Mouse (Mus musculus) kidney, postnatal 4 days (tissue): ENCODE data around the gene Adora2a.
"Not testable (repeated sequence)": the region's sequence is repeated elsewhere in the genome, so short reads cannot be mapped to it uniquely, and the experiment has no call there.

Source experiments
- DNase-seq, 2 experiments: peaks; one replicate each; pipeline ENCODE4 v3.0.0; 2021; ENCODE audit warnings: mixed read lengths in 2 of 2

The Adora2a gene

DNA sequence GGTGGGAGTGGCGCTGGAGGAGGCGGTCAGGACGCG, at the start of gene Adora2a:
Adora2a (plus strand) TSS at position 6 of the 36 bp plus-strand sequence.
- DNase-seq, result no peak

DNA sequence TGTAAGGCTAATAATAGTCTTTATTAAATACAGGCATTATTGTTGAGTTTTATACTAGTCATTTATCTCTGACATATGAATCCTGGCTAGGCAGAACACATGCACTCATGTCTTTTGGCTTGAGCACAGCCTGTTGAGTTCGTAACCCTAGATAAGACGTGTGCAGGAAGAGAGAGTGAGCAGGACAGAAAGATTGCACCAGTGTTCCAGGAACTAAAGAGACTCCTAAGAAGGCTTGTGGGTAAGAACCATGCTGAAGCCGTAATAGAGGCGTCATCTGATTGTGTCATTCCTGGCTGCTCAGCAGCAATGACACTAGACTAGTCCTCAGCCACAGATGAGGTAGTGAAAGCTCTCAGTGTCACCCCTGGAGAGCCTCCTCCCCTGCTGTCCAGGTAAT, 43.7 kb upstream of the Adora2a start:
- DNase-seq, result no peak

DNA sequence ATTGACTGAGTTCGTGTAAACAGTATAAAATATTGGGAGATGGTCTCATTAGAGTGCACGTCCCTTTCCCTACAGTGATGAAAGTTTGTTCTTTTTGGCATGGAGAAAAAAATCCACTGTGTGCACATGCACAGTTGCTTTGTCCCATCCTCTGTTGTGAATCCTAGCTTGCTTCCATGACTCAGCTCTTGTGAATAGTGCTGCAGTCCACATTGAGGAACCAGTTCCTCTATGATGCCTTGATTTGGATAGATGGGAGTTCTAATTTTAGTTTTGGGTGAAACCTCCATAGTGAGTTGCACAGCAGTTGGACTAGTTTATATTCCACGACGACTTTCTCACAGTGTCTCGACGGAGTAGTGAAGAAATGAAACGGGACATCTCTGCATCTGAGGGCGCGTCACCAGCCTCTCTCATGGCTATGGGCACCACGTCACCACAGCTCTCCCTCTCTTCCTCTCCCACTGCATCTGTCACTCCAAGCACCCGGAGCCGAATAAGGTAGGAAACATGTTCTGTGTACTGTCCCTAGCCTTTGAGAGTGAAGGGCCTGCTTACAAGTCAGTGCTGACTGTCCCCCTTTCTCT, 40.2 kb upstream of the Adora2a start:
- DNase-seq, result no peak

DNA sequence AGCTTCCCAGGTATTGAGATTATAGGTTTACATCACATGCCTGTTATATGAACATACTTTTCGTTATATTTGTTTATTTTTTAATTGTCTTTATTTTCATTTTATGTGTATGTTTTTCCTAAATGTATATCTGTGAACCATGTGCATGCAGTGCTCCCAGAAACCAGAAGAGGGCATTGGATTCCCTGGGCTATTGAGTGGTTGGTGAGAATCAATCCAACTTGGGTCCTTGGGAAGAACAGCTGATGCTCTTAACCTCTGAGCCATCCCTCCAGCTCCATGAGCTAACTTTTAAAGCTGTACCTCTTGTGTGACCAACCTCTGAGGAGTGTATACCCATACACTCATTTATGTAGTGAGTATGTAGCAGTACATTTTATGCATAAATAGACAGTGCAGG, 39.2 kb upstream of the Adora2a start:
- peak; percentile 43 to 54 for DNase-seq

DNA sequence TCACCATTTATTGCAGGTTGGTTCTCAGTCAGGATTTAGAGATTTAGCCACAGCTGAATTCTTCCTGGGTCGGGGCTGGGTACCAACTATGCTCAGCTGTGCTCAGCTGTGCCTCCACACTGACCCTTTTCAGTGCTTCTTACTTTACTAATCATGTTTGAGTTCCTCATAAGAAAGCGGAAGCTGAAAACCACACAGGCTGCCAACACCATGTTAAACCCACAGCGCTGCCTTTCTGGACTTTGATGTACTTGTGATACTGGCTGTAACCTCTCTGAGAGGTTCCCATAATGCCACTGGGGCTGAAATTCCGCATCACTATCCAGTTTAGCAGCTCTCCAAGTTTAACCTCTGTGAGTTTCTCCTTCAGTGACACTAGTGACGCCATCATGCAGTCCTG, 34.0 kb upstream of the Adora2a start:
- no peak for DNase-seq

DNA sequence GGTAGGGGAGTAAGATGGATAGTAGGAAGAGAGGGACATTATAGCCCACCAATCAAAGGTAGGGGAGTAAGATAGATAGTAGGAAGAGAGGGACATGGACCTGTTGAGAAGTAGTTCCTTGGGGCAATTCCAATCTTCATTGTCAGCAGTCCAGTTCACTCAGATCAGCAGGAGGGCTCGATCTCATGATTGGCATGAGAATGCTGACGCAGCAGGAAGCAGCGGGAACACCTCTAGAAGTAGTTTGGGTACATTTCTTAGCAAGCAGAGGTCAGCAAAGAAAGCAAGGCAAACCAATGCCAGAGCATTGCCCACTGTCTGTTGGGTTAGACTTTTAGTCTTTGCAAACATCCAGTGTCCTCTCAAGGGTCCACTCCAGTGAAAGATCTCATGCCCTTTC, 32.9 kb upstream of the Adora2a start:
- DNase-seq, result no peak

DNA sequence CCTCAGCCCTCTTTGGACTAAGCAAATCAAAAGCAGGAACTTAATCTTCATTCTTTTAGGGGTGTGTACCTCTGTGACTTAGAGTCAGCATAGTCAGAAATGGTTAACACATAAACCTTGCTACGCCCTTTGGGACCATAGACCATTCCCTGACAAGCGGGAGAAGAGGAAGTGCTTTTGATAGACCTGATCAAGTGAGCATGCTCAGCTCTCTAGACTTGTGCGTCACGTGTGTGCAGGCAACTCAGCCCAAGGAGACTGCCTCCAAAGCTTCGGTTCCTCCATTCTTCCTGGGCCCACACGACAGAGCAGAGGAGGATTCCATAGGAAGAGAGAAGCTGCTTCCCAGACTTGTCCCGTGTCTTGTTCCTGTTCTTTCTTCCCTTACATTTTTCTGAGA, 28.1 kb upstream of the Adora2a start:
- DNase-seq, result no peak

DNA sequence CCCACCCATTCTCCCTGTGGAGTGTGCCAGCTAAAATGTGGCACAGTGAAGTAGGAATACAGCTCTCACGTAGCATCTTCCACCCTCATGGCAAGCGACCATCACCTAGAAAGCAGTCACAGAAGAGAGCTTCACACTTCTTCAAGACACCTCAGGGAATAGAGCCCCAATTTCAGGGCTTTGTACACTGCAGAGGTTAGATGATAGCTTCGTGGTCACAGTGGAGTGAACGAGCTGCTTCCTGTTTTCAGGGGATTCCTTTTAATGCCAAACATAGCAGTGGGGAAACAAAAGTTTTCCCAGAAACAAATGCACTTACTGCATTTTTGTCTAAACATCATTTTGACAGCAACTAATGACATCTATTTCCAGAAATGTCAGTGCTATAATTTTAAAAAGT, 27.3 kb upstream of the Adora2a start:
- DNase-seq, result no peak

DNA sequence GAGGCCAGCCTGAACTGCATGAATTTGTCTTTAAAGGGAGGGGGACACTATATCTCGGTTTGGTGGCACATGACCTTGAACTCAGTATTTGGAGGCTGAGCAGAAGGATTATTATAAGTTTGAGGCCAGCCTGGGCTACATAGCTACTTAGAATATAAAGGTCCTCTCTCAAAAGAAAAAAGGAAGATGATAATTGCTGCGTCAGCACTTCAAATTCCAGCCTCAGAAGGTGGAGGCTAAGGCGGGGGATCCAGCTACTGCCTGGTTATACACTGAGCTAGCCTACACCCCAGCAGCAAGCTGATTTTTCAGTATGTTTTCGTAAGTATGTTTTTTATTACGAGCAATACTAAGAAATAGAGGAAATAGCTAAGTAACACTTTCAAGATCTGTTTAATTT, 26.0 kb upstream of the Adora2a start:
- no peak for DNase-seq

DNA sequence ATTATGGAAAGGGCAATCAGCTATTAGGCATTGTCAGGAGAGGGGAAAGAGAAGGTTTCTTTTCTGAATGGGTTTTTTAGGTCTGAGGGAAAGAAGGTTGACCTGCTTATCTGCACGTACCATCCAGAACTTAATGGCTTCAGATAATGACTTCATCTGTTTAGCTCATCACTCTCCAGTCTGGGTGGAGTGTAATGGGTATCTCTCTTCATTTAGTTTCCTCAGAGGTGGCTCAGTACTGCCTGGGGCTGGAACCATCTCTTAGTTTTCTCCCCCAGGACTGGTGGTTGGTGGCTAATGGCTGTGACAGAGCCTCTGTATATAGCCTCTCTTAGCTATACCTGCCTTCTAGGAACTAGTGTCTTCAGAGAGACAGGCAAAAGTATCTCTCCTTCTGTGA, 25.3 kb upstream of the Adora2a start:
- no peak for DNase-seq

DNA sequence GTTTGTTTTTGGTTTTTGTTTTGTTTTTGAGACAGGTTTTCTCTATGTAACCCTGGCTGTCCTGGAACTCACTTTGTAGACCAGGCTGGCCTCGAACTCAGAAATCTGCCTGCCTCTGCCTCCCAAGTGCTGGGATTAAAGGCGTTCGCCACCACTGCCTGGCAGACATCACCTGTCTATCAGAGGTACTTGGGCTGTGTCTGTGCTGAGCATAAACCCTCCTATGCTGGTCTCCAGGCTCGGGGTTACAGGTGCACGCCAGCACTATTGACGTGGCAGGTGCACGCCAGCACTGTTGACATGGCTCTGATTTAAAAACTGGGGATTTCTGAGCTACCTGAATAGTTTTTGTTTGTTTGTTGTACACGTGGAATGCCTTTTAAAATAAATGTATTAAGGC, 24.5 kb upstream of the Adora2a start:
- DNase-seq, result not testable (repeated sequence)

DNA sequence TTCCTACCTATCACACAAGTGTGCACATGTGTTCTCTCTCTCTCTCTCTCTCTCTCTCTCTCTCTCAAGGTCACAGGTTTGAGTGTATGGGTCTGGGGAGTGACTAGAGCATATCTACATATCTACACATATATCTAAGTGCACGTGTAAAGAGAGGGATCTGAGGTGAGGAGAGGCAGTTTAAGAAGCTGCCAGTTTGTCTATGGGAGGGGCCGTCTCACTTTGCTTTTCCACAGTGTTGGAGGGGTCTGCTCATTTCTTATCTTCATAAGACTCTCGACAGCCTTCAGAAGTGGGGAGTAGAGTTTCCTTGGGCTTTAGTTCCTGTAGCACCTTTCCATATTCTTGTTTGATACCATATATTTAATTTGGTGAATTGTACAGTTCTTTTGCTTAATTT, 23.4 kb upstream of the Adora2a start:
- DNase-seq, result no peak

DNA sequence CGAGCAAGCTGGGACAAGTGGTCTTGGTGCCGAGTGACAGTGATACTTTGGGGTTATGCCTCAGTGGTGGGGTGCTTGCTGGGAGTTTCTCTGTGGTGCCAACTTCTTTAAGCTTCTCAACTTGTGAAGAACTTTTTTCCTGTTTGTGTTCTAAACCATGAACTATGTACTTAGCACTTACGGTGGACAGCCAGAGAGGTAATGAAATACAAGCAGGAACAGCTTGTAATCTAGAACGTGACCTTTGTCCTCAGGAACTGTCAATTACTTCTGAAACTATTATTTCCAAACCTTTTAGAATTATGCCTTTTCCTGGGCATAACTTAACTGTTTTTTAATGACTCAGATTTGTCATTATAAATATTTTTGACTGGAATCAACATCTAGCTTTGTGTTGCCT, 22.3 kb upstream of the Adora2a start:
- DNase-seq, result no peak

DNA sequence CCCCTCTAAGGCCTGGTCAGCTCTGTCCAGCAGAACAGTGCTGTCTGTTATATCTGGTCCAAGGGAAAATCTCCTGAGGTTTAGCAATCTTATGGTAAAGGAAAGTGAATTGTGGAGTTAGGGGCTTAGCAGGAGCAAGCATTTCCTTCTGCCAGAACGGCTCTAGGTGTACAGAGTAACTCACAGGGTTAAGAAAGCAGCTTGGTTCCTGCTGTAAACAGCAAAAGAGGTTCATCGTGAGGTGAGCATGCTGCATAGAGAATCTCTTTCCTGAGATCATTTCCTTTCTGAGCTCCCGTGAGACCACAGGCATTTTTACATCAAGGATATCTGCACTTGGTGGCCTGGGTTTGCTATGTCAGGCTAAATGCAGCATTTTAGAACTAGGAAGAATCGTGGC, 21.8 kb upstream of the Adora2a start:
- no peak for DNase-seq

DNA sequence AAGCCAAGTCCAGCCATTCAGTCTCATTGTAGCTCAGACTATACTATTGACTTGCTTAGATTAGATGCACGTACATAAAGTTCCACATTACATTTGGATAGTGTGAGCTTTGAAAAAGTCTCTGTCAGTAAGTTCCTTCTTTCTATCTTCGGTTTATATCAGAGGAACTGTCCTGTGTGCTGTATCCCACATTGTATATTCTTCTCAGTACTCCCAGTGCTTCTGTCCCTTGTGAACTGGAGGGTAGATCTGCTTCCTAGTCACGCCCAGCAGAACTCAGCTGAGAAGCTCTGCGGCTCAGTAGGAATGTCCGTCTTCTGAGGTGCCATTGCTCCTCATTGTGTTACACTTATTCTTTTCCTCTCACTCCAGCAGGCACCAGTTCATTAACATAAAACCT, 18.1 kb upstream of the Adora2a start:
- DNase-seq, result no peak

DNA sequence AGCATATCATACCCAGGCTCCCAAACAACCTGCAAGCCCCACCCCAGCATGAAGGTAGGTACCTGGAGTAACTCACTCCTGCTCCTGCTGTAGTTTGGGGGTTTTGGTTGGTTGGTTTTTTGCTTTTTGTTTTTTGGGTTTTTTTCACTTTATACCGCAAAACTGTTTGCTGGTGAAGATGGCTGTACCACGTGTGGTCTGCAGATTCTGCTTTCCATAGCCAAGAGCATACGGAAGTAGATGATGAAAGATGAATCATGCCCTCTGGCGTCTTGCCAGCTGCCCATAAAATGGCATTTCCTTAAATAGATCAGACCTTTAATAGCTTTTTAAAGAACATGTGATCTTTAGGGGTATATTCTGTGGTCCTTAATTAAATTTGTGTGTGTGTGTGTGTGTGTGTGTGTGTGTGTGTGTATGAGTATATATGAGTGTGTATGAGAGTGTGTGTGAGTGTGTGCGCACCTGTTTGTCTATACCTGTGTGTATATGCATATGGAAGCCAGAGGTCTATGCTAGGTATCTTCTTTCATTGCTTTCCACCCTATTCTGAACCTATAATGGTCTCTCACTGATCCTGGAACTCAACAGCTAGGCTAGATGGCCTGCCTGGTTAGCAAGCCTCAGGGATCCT, 16.8 kb upstream of the Adora2a start:
- DNase-seq, result peak; percentile 75 to 82

DNA sequence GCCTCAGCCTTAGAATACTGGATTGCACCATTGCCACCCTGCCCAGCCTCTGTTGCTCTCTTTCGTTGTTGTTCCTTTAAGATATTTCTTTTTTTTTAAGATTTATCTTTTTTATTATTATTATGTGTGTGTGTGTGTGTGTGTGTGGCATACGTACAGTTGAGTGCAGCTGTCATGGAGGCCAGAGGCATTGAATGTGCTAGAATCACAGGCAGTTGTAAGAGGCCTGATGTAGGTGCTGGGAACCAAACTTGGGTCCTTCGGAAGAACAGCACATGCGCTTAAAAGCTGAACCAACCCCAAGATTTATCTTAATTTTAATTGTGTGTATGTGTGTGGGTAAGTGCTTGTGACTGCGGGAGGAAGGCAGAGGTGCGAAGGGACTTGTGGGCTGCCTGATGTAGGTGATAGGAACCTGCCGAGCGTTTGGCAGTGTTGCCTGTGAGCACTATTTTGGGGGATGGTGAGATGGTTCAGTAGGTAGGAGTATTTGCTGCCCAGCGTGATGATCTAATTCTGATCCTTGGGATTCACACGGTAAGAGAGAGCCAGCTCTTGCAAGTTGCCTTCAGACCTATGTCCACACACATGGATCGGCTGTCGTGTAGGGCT, 15.4 kb upstream of the Adora2a start:
- DNase-seq, result no peak

DNA sequence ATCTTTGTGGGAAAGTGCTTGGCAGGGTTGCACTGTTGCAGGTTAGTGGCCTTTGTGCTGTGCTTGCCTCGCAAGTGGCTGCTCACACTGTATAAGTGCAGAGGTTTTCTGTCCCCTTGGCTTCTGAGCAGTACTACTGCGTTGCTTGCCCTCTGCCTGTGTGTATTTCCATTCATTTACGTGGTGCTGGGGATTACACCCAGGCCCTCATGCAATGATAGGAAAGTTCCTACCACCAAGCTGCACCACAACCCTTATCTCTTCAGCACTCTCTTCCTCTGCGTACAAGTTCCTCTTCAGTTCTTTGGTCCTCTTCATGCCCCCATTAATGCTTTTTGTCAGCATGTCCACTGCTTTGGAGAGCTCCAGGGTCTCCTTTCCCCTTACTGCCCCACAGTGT, 14.7 kb upstream of the Adora2a start:
- no peak for DNase-seq

DNA sequence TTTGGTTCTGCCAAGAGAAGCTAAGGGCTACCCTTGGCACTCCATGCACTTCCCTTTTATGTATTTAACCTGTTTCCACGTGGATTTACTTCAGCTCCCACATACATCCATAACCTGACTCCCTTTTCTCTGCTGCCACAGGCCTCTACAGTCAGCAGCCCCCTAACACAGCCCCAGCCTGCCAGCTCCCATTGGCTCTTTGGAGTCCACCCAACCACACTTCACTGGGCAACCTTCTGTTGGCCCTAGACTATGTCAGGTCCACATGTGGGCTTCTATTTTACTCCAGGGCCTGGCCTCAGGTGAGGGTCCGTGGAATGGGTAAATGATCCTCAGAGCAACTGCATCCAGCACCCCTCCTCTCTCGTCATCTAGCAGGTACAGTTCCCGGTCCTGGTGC, 14.1 kb upstream of the Adora2a start:
- DNase-seq, result no peak

DNA sequence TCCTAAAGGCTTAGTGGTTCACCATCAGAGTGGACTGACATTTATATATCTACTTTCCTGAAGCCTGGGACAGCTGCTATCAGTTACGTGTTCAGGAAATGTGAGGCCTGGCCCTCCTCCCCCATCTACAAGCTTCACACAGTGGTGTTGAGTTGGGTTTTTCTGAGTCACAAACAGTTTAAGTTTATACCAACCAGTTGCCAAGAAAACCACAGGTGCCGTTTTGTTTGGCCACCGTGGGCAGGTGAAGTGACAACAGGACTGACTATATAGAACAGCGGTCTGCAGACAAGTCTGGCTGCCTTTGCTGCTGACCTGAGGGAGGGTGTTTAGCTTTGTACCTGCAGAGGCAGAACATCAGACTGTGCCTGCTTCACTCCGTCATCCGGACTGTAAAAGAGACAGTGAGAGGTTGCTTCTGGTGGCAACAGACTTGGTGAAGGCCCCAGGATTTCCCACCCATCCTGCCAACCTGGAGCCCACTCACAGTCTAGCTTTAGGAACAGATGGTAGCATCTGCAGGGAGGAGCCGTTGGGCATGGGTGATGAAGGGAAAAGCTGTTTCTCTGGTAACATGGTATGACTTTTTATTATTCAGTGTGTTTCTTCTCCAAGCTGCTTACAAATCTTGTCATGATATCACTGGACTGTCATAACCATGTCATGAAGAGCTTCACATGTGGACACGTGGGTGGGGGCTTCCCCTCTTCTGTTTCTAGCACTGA, 13.2 kb upstream of the Adora2a start:
- DNase-seq, result no peak

DNA sequence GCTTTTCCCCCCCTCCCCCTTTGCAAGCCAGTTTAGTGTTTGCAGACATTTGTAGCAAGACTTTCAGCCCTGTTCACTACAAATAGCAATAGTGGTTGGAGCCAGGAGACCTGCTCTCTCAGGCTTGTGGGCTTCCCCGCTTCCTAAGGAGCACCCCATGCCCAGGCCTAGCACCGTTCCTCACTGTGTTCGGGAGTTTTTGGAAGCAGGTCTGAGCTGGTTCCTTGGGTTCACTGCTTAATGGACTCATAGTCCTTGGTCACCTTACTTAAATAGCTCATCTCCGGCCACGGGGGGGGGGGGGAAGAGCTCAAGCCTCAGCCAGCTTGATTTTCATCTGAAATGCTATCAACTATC, 12.7 kb upstream of the Adora2a start:
- no peak for DNase-seq

DNA sequence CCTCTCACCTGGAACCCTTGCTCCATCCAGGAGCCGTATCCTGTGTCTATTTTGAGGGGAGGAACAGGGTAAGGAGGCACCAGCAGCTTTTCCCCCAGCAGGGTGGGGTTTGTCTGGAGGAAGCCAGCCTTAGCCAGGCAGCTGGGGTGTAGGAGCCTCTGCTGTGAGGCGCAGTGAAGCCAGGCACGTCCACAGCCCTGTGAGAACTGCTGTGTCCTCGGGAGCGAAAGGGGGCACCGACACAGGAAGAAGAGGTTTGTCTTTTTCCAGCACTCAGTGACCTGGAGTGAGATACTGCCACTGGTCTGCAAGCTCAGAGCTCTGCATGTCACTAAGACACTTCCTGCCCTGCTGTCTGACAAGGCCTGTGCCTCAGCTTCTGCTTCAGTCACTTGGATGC, 12.3 kb upstream of the Adora2a start:
- DNase-seq, result peak; percentile 46 to 56

DNA sequence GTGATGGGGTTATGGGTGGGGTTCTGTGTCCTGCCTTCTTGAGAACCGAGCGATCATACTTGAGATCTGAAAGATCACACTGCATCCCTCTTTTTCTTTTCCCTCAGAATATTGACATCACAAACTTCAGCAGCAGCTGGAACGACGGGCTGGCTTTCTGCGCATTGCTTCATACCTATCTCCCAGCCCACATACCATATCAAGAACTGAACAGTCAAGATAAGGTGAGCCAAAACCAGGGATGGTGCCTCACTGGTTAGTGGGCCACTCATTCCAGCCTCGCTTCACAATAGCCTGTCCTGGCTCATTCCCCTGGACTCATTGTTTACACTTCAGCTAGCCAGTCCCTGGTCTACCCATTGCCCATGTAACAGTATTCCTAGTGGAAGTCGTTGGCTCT, 9.5 kb upstream of the Adora2a start:
- DNase-seq, result no peak

DNA sequence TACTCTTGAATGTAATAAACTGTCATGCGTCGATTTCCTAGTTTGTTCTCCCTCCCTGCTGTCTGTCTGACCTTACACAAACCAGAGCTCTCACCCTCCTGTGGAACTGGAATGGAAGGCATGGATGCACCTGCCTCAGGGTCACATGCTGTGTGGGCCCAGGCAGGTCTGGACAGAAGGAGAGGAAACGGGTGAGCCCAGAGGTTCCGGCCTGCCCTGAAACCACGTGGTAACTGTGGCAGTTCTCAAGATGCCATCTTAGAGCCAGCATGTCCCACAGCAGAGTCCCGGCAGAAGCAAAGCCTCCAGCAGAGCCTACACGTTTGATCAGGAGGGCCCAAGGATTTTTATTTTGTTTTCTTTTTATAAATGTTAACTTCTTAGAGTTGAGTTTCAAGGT, 4.3 kb upstream of the Adora2a start:
- DNase-seq, result no peak
